Mouse (Mus musculus): ENCODE data around the gene Ccdc124.
"Not testable (repeated sequence)": the region's sequence is repeated elsewhere in the genome, so short reads cannot be mapped to it uniquely, and the experiment has no call there.

The Ccdc124 gene

DNA sequence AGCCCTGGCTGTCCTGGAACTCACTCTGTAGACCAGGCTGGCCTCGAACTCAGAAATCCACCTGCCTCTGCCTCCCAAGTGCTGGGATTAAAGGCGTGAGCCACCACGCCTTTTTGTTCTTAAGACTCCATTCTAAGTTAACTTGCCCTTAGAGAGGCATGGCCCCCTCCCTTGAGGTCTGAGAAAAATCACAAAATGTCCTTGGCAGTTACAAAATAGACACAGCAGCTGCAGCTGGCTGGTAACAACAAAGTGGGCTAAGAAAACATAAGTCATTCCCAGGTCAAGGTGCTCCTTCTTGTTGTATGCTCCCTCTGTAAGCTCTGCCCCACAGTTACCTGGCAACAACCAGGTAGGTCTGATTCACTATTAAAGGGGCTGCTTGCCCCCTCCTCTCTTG is 51.1 kb downstream of the Ccdc124 start:
- DNase-seq (ENCODE audit: low read depth, low spot score), result not testable (repeated sequence)

DNA sequence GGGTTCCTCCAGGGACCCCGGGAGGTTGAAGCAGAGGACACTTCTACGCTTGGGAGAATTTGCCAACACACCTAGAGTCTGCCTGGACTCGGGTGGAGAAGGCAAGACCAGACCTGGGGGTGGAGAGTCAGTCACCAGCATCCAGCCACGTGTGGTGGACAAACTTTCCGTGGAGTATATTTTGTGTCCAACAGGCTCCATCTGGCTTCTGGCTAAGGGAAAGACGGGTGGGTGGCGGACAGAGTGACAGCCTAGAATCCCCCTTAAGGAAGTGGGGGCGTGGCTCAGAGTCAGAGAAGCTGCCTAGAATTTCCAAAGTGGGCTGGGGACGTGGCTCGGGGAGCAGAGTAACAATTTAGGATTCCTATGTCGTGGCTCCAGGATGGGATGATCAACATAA is 51.7 kb downstream of the Ccdc124 start:
- no peak for DNase-seq (ENCODE audit: low read depth, low spot score)

DNA sequence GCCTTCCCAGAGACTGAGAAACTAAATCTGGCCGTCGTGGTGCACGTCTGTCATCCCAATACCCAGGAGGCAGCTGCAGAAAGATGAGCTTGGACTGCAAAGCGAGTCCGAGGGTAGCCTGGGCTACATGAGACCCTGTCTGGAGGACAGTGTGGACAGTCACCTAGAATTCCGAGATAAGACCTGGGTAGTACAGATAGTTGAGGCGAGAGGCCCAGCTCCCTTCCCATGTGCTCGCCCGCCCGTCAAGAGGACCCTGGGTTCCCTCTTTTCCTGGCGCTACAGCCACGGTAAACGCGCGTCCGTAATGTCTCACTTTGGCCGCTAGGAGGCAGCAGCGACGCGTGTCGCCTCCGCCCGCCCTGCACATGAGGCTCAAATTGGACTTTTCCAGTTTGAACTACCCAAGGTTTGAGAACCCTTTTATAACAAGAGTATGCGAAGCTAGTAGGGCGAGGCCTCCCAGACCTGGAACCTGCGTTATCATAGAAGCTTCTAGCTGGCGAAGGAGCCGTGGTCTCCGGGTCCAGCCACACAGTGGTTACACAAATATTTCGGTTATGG is 52.3 kb downstream of the Ccdc124 start:
- no peak for DNase-seq (ENCODE audit: low read depth, low spot score)

DNA sequence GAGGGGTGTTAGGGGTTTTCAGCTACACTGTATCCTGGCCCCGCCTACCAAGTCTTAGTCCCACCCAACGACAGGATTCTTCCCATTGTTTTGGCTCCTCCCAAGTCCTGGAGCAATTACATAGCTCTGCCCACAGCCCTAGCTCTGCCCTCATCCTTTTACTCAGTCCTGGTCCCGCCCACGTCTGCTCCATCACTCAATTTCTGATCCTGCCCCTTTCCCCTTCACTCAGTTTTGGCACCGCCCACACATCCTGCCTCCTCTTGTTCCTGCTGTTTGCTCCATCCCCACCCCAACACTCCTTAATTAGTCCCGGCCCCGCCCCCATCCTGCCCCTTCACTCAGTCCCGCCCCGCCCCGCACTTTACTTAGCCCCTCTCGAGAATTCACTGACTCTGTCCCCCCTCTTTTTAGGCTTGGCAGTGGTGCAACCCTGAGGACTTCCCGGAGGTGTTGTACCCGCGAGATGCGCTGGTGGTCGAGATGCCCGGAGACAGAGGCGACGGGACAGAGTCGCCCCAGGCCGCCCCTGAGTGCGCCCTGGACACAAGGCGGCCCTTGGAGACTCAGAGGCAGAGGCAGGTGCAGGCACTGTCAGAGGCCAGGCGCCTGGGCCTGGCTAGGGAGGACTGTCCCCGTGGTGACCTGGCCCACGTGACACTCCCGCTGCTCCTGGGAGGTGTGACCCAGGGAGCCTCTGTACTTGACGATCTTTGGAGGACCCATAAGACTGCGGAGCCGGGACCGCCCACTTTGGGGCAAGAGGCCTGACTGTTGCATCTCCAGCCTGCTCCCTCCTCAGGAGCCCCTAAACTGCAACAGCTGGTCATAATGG is 53.4 kb downstream of the Ccdc124 start:
- DNase-seq (ENCODE audit: low read depth, low spot score), result peak; percentile 99

Data from WW6 (cell line).